Mouse (Mus musculus) embryonic facial prominence, embryonic 14.5 days (tissue): ENCODE data around the gene Zfyve9. TPM values are rescaled to one million over a fixed set of nuclear protein-coding genes. Genes with fewer than 3 reads are reported as not detected.

Experiments
- ATAC-seq: fragments of 200-750 bp; cut with Nextera tagmentation; 2 replicates; pipeline ENCODE4 v1.8.0; 2017; ENCODE audit warnings: low read depth, moderate number of reproducible peaks, moderate TSS enrichment
- DNase-seq: peaks from one replicate; pipeline ENCODE4 v3.0.0-alpha.2; 2015; ENCODE audit warnings: low spot score
- H3K27ac ChIP-seq: fragments of 300-500 bp; sonication (generic); replicated peaks from 2 replicates; pipeline ENCODE4 v1.5.1; 2014; ENCODE audit warnings: low read depth, mild to moderate bottlenecking, low read length, moderate library complexity
- H3K27me3 ChIP-seq: fragments of 300-500 bp; sonication (generic); replicated peaks from 2 replicates; pipeline ENCODE4 v1.6.1; 2014; ENCODE audit warnings: low read length; ENCODE audit not compliant: control insufficient read depth, insufficient read depth
- H3K36me3 ChIP-seq: fragments of 300-500 bp; sonication (generic); 2 replicates; pipeline ENCODE4 v1.6.1; 2014; ENCODE audit warnings: low read length, mixed read lengths; ENCODE audit not compliant: control insufficient read depth, insufficient read depth
- H3K4me1 ChIP-seq: fragments of 300-500 bp; sonication (generic); 2 replicates; pipeline ENCODE4 v1.6.1; 2014; ENCODE audit warnings: antibody characterized with exemption, low read length; ENCODE audit not compliant: control insufficient read depth, insufficient read depth
- H3K4me2 ChIP-seq: fragments of 300-500 bp; sonication (generic); 2 replicates; pipeline ENCODE4 v1.6.1; 2014; ENCODE audit warnings: low read depth, mild to moderate bottlenecking, low read length, moderate library complexity, mixed read lengths
- H3K4me3 ChIP-seq: fragments of 300-500 bp; sonication (generic); 2 replicates; pipeline ENCODE4 v1.5.1; 2014; ENCODE audit warnings: low read depth, mild to moderate bottlenecking, low read length
- H3K9ac ChIP-seq: fragments of 300-500 bp; sonication (generic); 2 replicates; pipeline ENCODE4 v1.6.1; 2014; ENCODE audit warnings: low read depth, mild to moderate bottlenecking, low read length, moderate library complexity, mixed read lengths
- H3K9me3 ChIP-seq: fragments of 300-500 bp; sonication (generic); 2 replicates; pipeline ENCODE4 v1.6.1; 2016; ENCODE audit warnings: low read length; ENCODE audit not compliant: control insufficient read depth
- WGBS: fragments of 180-500 bp; shearing (Covaris S2); extraction: QIAGEN DNeasy Blood & Tissue Kit; methylation state at CpG from one replicate; pipeline ENCODE4 v1.1.7; 2014; 5-methylcytosine and 5-hydroxymethylcytosine counted together
- polyA plus RNA-seq: library from polyadenylated mRNA; unstranded; fragments of >200 nt; fragmentation: Nextera tagmentation; extraction: Ambion mirVana; gene quantifications from 2 replicates; pipeline ENCODE4 v1.2.1, GENCODE M21; 2014

Gene Zfyve9
- polyA plus RNA-seq, result 4.6 and 4.7 TPM in 2 replicates

- Histone ChIP-seq H3K4me1 (peaks cover 3% of the 10 kb centered on the region; the same call in 1 of the 2 replicates), H3K9ac (peak within 1 kb of the TSS; percentile 99), H3K4me2 (peak within 1 kb of the TSS; percentile 56), H3K36me3 (no peaks in the 10 kb centered on the region), H3K27ac (peak within 1 kb of the TSS; percentile 97), H3K4me3 (peak within 1 kb of the TSS; percentile 93), H3K27me3 (no peaks in the 10 kb centered on the region), H3K9me3 (no peaks in the 10 kb centered on the region)
- ATAC-seq (peak; percentile 94), DNase-seq (peak; percentile 83)
- WGBS, result under 1% methylated on average over 45 of the region's 111 CpGs
Measured at GRCm38 (mm10) chr4:108780057-108780863, at the start of gene Zfyve9. TSS of gene Zfyve9 (minus strand) at chr4:108780798.

- Histone ChIP-seq H3K9ac (no peak overlapping the region), H3K36me3 (peaks cover 80% of the 10 kb centered on the region), H3K9me3 (no peaks in the 10 kb centered on the region), H3K4me3 (no peak overlapping the region), H3K4me1 (peaks cover 2% of the 10 kb centered on the region), H3K27ac (no peak overlapping the region), H3K27me3 (no peaks in the 10 kb centered on the region), H3K4me2 (no peak overlapping the region)
- ATAC-seq, result no peak
- 83% methylated on average over 2 of the region's 2 CpGs for WGBS
- no peak for DNase-seq
Measured at GRCm38 (mm10) chr4:108826643-108827042, 46.0 kb upstream of the Zfyve9 start.

GRCm38 (mm10) chr4:108826096-108826495 is 45.5 kb upstream of the Zfyve9 start:
- Histone ChIP-seq H3K9me3 (no peaks in the 10 kb centered on the region), H3K4me2 (no peak overlapping the region), H3K4me3 (no peak overlapping the region), H3K27ac (no peak overlapping the region), H3K9ac (no peak overlapping the region), H3K36me3 (peaks cover 83% of the 10 kb centered on the region), H3K27me3 (no peaks in the 10 kb centered on the region), H3K4me1 (no peaks in the 10 kb centered on the region; the same call in 1 of the 2 replicates)
- no peak for ATAC-seq
- no peak for DNase-seq
- 87% methylated on average over 1 of the region's 1 CpGs for WGBS

GRCm38 (mm10) chr4:108825677-108826076 is 45.1 kb upstream of the Zfyve9 start:
- no peaks in the 10 kb centered on the region for H3K27me3 ChIP-seq
- H3K4me1 ChIP-seq, result no peaks in the 10 kb centered on the region
- H3K4me2 ChIP-seq, result no peak overlapping the region
- DNase-seq (no peak), ATAC-seq (no peak)
- H3K9me3 ChIP-seq, result no peaks in the 10 kb centered on the region
- peaks cover 87% of the 10 kb centered on the region for H3K36me3 ChIP-seq
- WGBS, result 92% methylated on average over 3 of the region's 3 CpGs
- H3K27ac ChIP-seq, result no peak overlapping the region
- no peak overlapping the region for H3K4me3 ChIP-seq
- no peak overlapping the region for H3K9ac ChIP-seq

- DNase-seq (no peak), ATAC-seq (no peak)
- Histone ChIP-seq H3K4me3 (no peak overlapping the region), H3K4me1 (no peaks in the 10 kb centered on the region), H3K36me3 (peaks cover 14% of the 10 kb centered on the region), H3K27ac (no peak overlapping the region), H3K9me3 (no peaks in the 10 kb centered on the region), H3K4me2 (no peak overlapping the region), H3K27me3 (no peaks in the 10 kb centered on the region), H3K9ac (no peak overlapping the region)
- WGBS, result 71% methylated on average over 6 of the region's 6 CpGs
Measured at GRCm38 (mm10) chr4:108811550-108811949, 31.0 kb upstream of the Zfyve9 start.

GRCm38 (mm10) chr4:108811142-108811541 is 30.5 kb upstream of the Zfyve9 start:
- Histone ChIP-seq H3K9ac (no peak overlapping the region), H3K36me3 (peaks cover 14% of the 10 kb centered on the region), H3K27me3 (no peaks in the 10 kb centered on the region), H3K27ac (no peak overlapping the region), H3K4me3 (no peak overlapping the region), H3K4me2 (no peak overlapping the region), H3K4me1 (no peaks in the 10 kb centered on the region), H3K9me3 (no peaks in the 10 kb centered on the region)
- no peak for ATAC-seq
- DNase-seq, result no peak
- WGBS, result 66% methylated on average over 4 of the region's 4 CpGs

- Histone ChIP-seq H3K27ac (no peak overlapping the region), H3K9me3 (no peaks in the 10 kb centered on the region), H3K4me3 (no peak overlapping the region), H3K4me2 (no peak overlapping the region), H3K4me1 (no peaks in the 10 kb centered on the region), H3K36me3 (no peaks in the 10 kb centered on the region), H3K27me3 (no peaks in the 10 kb centered on the region), H3K9ac (no peak overlapping the region)
- ATAC-seq (no peak), DNase-seq (no peak)
- WGBS, result 76% methylated on average over 2 of the region's 2 CpGs
Measured at GRCm38 (mm10) chr4:108803535-108803934, 22.9 kb upstream of the Zfyve9 start.

- 0 out of 2 replicates have a peak, but pooled peaks have one; percentile 30 for ATAC-seq
- Histone ChIP-seq H3K4me1 (no peaks in the 10 kb centered on the region), H3K36me3 (no peaks in the 10 kb centered on the region), H3K9ac (no peak overlapping the region), H3K4me3 (no peak overlapping the region), H3K27me3 (no peaks in the 10 kb centered on the region), H3K4me2 (no peak overlapping the region), H3K27ac (no peak overlapping the region), H3K9me3 (no peaks in the 10 kb centered on the region)
- DNase-seq, result peak; percentile 74
- WGBS, result 41% methylated on average over 2 of the region's 2 CpGs
Measured at GRCm38 (mm10) chr4:108798083-108798830, 17.7 kb upstream of the Zfyve9 start.
